Mouse (Mus musculus): ENCODE data around the gene Plekhg3.
A peak's percentile ranks its signal among the peaks of the same experiment; 100 is the strongest.

DNA sequence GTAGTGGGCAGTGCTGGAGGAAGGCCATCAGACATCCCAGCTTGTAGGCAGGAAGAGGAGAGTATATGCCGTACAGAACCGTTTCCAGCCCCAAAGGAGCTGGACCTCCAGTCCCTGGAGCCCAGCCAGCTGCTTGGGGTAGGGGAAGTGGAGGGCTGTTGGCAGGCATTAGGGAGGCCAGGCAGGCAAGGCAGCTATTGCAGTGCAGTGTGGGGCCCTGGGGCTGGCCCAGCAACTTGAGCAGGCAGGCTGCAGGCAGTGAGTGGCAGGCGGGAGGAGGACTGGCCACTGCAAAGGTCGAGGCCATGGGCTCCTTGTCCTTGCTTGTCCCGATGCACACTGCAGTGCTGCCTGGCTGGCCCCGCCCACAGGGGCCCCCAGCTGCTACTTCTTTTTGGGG, 52.1 kb downstream of the Plekhg3 start:
- TF ChIP-seq POLR2A (IDR thresholded peaks at IDR 0.05; ENCODE audit: insufficient read length, low read depth), result no peak
- TF ChIP-seq MAX (IDR thresholded peaks at IDR 0.05; ENCODE audit: low read depth), result no peak
- TF ChIP-seq USF1 (IDR thresholded peaks at IDR 0.05; ENCODE audit: low read depth), result no peak
- TF ChIP-seq MYOG (IDR thresholded peaks at IDR 0.05; ENCODE audit: control insufficient read depth in 1 of 3, insufficient read depth in 1 of 3, insufficient read length in 2 of 3, low read depth in 2 of 3), result no peak
- TF ChIP-seq TCF12 (IDR thresholded peaks at IDR 0.05; ENCODE audit: insufficient read depth, poor library complexity, severe bottlenecking), result no peak
- peak; percentile 58 for TF ChIP-seq POLR2AphosphoS2 (IDR thresholded peaks at IDR 0.05; ENCODE audit: insufficient read length, low read depth)
- no peak for TF ChIP-seq MYOD1 (IDR thresholded peaks at IDR 0.05; ENCODE audit: control insufficient read depth in 1 of 3, insufficient read length in 2 of 3, low read depth in 2 of 3)
- TF ChIP-seq CEBPB (IDR thresholded peaks at IDR 0.05; ENCODE audit: insufficient read depth, poor library complexity, severe bottlenecking), result no peak
- TF ChIP-seq E2F4 (IDR thresholded peaks at IDR 0.05; ENCODE audit: insufficient read depth), result no peak
